Mouse (Mus musculus) layer of hippocampus, postnatal 36 days (tissue): ENCODE measurements around the gene Scin. TPM values are rescaled to one million over a fixed set of nuclear protein-coding genes. Genes with fewer than 3 reads are reported as not detected.
A peak's percentile ranks its signal among the peaks of the same experiment; 100 is the strongest.

Experiments
- DNase-seq, 2 experiments: peaks; one replicate each; pipeline ENCODE4 v3.0.0; 2022
- total RNA-seq, 2 experiments: library from RNA; stranded (reverse); gene quantifications; 2 replicates each; pipeline ENCODE4 v1.2.3; 2021

Gene Scin
- total RNA-seq, 2 experiments from 2014 or later: 1.7 to 2.6 TPM

DNA sequence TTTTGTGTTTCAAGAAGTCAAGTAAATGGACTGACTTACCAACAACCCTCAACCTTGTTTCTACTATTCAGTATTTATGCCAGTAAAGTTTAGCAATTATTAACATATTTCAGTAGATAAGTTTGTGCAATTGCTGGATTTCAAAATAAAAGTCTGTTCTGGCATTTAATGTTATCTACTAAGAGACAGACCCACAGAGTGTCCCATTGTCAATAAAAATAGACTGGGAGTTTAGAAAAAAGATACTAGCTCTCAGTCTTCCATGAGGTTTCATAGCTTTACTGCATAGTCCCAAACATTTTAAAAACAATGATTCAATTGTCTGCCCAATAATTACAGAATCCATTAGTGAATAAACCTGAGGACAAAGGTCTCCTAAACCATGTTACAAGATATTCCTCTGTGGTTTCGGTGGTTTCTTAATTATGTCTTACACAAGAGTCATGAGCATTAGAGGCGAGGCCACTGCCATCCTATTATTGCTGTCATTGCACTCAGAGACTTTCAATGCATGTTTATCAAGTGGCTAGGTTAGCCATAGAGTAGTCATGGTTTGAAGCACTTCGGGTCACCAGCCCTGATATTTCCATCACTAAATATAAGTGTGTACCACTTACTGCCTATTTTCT lies 110.9 kb downstream of the Scin start:
- DNase-seq: no peak

DNA sequence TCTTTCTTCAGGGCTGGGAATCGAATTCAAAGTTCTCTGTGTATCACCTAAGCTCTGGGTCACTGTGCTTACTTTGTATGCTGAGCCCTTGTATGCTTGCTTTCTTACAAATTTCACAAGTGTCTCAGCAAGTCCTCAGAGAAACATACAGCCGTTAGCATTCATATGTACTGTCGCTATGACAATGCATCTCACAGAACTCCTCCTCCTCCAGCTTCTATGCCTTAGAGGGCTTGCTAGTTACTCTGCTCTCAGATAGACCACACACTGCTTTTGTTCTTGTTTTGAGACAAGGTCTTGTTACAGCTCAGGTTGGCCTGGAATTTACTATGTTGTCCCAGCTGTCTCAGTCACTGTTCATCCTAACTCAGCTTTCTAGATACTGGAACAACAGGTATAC lies 111.7 kb downstream of the Scin start:
- no peak for DNase-seq

DNA sequence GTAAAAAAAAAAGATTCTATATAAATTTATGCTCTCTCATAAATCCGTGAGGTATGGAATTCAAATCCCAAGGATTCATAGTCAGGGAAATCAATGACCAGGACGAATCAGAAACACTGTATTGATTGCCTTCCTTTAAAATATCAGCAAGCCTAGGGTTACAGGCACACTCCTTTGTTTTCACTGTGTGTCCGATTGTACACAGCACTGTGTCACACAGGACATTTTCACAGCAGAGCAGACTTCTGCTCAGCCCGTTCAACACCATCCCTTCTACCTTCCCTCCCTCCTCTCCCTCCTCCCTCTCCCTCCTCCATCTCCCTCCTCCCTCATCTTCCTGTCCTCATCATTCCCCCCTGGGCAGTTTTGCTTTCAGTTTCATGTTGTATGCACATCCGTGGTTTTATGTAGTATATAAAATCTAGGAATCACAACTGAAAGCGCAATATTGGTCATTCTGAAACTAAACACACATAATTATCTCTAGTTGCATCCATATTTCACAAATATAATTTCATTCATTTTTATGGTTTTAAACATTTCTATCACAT lies 116.0 kb downstream of the Scin start:
- DNase-seq: no peak

DNA sequence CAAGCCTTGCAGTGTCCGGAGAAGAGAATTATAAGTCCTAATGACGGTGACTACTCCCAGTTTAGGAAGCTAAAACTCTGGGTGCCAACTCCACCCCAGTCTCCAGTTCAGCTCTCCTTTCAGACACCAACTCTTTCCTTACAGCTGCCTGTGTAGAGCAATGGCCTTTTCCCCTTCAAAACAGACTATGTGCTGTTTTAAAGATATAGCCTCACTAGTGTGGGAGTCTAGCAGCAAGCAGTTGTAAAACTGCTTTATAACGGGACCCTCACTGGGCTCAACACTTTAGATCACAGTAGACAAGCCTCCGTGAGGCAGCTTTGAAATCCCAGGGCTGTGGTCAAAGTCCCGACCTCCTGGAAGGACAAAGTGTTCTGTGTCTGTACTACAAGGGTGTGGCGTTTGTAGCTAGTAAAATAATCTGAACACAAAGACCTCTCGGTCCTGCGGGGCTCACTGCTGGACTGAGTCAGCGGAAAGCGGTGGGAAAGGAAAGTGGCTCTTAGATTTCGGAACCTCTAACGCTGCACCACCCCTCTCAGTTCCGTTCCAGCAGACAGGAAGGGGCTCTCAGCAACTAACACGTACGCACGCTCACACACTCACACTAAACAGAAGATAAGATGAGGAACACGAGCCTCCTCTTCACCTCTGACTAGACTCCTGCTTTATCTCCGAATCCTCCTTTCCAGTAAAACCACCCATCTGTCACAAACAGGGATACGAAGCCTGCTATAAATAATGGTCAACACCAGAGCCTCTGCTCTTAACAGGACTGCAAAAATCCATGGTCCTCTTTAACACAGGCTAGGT lies 117.2 kb downstream of the Scin start:
- peak in 1 of 2 experiments; percentile 8 for DNase-seq

DNA sequence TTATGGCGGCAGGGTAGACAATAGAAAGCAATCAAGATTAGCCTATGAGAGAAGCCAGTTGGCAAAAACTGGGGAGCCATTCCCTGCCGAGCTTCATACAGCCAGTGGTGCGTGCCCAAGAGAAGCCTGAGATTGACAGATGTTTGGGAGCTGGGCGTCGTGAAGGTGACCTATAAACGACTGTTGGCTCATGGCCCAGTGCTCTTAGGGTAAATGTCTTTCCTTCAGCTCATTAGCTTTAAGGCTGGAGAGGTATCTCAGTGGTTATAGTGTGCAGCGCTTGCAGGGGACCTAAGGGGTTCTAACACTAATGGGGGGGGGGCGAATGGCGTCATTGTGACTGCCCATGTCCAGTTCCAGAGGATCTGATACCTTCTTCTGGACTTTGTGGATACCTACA lies 118.0 kb downstream of the Scin start:
- DNase-seq: no peak

DNA sequence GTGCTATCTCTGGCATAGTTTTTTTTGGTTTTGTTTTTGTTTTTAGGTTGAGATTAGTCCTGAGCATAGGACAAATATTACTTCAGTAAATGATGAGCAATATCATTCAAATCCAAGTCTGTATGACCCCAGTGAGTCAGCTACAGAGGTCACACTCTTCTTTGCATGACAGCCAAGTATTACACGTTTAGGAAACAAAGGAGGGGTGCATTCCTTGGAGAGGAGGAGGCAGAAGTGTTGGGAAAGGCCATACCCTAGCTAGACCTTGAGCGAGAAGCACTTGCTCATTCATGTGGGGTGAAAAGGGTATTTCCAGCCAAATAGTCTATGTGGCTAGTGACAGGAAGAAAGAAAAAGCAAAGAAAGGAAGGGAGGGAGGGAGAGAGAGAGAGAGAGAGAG lies 124.2 kb downstream of the Scin start:
- no peak for DNase-seq

Other genes with a start within 250 kb of the Scin start
- gene Arl4a, start 96.2 kb downstream of the Scin start, total RNA-seq: 10 to 100 TPM; 33.8 to 34.3 TPM
- gene Lsmem1, start 65.3 kb upstream of the Scin start, total RNA-seq: under 1 TPM; 0.30 to 0.51 TPM
- 10 to 100 TPM; 90.6 to 92.6 TPM for gene Ifrd1, start 114.3 kb upstream of the Scin start, total RNA-seq